Mouse (Mus musculus) mature B cell (primary cell): ENCODE measurements around the gene Gmps.

ENCODE experiments used
- in situ Hi-C: fragments of 300-500 bp; cut with MboI; formaldehyde crosslinking; loops from 2 replicates; pipeline ENCODE4 v1.14.3; 2019

The Gmps gene

DNA sequence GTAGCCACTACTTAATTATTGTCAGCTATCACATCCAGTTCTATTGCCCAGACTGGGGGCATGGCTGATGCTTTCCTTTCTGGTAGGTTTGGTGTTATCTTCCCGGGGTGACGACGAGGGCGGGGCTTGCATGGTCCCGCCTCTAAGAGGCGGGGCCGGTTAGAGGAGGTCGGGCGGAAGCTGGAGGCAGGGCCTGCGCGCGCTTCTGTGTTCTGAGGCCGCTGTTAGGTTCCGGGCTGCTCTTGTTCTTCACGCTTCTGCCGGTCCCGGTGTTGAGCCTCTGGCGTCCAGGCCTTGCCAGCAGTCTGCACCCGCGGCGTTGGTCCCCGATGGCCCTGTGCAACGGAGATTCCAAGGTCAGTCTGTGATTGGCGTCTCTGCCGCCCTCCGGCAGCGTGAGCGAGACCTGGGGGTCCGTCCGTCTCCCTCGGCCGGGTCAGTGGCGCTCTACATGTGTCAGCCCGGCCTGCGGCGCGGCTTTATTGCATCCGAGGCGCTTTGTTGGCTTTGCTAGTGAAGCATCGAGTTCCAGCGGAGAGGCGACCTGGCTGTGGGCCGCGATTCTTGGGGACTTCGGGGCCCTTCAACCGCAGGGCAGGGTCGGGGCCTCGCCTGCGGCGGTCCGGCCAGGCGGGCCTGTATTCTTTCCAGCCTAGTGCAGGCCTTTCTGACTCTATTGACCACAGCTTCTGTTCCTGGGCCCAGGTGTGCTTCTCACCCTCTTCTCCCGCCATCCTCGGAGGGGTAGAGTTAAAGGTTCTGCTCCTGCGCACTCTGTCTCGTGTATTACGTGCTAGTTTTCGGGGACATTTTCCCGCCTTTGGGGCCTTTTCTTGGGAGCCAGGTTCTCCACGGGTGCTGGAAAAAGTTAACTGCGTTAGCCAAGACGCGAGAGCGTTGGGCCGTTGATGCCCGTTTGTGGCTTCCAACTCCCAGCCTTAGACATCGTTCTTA lies at the start of gene Gmps:
Gene Gmps, plus strand, starts transcription at position 152 of the 954 bp plus-strand sequence.
- in situ Hi-C loops, result no loop called here

DNA sequence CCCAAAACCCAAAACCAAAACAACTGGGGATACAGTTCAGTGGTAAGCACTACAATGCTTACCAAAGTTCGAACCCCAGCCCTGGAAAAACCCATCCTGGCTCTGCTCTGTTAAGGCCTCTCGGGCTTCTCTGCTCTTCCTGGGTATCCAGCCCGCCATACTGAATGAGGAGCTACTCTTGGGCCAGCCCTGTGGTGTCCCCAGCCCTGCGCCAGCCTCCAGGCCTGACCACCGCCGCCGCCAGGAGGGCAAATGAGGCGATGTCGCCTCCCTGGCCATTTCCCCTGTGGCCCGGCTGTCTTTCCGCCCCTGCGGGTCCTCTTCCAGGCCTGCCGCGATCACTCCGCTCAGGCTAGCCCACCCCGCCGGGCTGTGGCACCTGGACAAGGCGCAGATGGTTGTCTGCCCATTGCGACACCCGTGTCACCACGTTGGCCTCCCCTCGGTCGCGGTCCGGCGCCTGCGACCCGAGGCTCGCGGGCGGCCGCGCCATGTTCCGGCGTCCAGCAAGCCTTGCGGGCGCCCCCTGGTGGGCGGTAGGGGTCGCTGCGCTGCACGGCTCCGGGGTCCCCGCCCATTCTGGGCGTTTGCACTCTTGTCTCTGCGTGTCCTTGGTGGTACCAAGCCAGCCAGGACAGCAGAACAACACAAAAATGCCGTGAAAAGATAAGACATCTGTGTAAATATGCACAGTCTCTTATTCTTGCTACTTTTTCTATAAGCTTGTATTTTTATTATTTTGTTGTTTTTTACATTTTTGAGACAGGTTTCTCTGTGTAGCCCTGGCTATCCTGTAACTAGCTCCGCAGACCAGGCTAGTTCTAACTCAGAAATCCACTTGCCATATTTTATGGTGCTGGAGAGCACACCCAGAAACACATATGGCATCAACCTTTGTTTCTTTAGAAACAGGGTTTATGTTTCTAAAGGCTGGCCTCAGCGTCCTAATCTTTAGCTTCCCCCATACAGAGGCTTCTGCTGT lies 46.7 kb upstream of the Gmps start, which contains the start of gene E130311K13Rik:
Gene E130311K13Rik, minus strand, starts transcription at position 595 of the 982 bp plus-strand sequence.
- in situ Hi-C loops, result no loop called here

DNA sequence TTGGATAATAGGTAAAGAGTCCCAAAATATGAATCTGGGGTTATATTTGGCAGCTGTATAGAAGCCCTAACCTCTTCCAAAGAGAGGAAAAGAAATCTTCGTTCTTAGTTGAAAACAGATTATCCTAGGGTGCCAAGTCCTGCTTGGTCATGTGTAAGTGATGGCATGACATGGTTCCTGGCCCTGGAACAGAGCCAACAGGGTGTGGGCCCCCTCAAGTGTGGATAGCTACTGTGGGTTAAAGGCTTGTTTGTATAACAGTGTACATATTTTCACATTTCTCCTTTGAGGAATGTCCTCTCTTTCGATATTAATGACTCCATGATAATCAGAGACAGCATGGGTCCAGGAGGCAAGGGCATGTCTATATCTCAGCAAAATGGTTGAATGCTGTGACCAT lies 37.0 kb upstream of the Gmps start:
- in situ Hi-C loops, result no loop called here

DNA sequence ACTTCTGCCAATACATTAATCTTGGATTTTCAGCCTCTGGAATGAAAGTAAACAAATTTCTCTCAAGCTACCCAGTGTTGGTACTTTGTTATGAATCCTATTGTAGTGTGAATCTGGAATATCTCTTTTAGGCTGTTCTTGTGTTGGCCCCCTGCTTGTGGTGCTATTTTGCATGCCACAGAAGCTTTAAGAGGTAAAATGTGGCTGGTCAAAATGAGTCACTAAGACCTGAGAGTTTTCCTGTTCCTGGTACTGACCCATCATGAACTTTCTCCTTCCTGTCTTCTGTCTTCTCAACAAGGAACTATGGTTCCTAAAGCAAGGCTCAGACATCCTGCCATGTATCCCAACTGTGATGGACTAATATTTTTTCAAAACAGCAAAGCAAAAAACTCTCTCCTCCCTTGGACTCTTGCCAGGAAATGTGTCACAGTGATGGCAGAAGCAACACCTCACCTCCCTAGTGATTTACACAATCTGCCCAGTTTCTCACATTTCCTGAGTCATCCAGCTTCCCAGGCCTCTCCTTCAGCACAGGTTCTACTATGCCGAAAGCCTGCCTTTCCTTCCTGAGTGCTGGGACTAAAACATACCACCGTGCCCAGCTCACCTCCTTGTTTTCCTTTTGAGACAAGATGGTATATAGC lies 34.6 kb upstream of the Gmps start:
- in situ Hi-C loops, result no loop called here

DNA sequence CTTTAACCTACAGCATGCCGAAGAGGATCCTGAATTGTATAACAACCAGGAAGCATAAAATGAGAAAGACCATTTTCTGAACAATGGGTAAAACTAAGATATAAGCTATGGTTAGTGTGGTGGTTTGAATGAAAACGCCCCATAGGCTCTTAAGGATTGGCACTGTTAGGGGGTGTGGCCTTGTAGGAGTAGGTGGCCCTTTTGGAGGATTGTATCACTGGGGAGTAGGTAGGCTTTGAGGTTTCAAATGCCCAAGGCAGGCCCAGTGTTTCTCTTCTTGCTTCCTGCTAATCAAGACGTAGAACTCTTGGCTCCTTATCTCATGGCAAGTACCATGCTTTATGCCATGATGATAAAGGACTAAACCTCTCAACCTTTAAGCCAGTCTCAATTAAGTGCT lies 26.1 kb upstream of the Gmps start:
- in situ Hi-C loops, result loop anchor here (25.0 kb wide), 1 partner anchor 2012 kb away; the partner anchor contains the start of gene Ccnl1

DNA sequence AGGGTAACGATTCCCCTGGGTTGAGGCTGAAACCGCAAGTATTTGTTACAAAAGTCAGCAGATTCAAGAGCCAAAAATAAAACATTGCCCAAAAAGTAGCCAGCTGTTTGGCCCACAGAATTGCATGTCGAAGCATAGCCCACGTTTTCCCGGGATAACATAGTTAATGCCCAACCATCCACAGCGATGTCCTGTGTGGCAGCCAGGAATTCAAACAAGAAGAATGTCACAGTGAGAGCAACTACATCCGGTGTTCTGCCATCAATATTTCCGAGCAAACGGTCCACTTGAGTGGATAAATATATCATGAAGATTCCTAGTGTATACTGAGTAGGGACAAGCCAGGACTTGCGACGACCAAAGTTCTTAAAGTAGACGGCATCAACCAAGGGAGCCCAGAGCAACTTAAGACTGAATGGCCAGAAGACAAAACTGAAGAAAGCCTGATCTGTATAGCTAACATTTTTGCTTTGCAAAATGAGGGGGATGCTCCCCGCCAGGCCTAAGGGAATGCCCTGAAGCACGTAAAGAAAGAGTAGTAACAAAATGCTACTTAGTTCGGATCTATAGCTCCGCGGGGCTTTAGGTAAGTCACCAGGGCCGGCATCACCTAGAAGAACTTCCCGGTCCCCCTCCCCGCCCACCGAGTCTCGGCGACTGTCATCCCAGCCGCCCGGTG lies 12.3 kb upstream of the Gmps start:
- in situ Hi-C loops, result loop anchor here (25.0 kb wide), 1 partner anchor 1999 kb away; the partner anchor contains the start of gene Ccnl1

- in situ Hi-C loops, result loop anchor here (25.0 kb wide), 1 partner anchor 1998 kb away; the partner anchor contains the start of gene Ccnl1
Measured at GRCm38 (mm10) chr3:63964100-63964921, 11.6 kb upstream of the Gmps start, which contains the start of gene Slc33a1. Gene Slc33a1 (minus strand): TSS chr3:63964768.

DNA sequence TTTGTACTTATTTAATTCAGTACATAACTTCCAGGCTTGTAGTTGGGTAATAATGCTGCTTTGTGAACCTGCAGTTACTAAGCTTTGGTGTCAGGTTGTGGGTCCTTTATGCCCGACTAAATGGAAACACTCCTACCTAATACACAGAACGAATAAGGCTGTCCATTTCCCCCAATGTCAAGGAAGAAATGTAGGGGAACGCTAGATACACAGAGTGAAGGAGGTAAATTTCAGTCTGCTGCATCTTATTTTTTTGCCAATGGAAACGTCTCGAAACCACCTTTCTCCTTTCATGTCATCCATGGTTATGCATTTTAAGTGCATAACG lies 11.0 kb upstream of the Gmps start:
- in situ Hi-C loops, result loop anchor here (25.0 kb wide), 1 partner anchor 1997 kb away; the partner anchor contains the start of gene Ccnl1

DNA sequence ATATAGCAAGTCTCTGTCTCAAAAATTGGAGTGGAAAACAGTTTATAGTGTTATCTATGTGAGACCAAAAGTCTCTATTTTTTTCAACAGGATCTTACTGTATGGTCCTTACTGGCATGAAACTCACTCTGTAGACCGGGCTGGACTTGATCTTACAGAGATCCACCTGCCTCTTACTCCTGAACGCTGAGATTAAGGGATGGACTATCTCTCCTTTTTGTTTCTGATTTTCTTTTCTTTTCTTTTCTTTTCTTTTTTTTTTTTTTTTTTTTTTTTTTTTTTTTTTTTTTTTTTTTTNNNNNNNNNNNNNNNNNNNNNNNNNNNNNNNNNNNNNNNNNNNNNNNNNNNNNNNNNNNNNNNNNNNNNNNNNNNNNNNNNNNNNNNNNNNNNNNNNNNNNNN lies 10.0 kb upstream of the Gmps start:
- in situ Hi-C loops, result loop anchor here (25.0 kb wide), 1 partner anchor 1996 kb away; the partner anchor contains the start of gene Ccnl1

GRCm38 (mm10) chr3:63977895-63978294 lies 2.0 kb downstream of the Gmps start:
- in situ Hi-C loops, result no loop called here

DNA sequence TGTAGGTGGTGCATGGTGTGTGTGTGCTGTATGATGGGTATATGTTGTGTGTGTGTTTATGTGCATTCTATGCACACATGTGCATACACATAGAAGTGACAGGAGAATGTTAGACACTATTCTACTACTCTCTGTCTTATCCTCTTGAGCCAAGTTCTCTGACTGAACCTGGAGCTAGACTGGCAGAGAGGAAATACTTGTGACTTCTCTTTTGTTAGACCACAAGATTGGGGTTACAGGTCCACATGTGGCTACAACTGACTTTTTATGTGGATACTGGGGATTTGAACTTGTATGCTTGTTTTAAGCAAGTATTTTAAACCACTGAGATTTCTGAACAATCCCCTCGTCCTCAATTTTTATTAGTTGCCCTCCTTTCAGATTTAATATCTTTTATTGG lies 10.8 kb downstream of the Gmps start:
- in situ Hi-C loops, result no loop called here

GRCm38 (mm10) chr3:63988722-63989440 lies 13.0 kb downstream of the Gmps start:
- in situ Hi-C loops, result no loop called here

GRCm38 (mm10) chr3:64021436-64021835 lies 45.5 kb downstream of the Gmps start:
- in situ Hi-C loops, result no loop called here

DNA sequence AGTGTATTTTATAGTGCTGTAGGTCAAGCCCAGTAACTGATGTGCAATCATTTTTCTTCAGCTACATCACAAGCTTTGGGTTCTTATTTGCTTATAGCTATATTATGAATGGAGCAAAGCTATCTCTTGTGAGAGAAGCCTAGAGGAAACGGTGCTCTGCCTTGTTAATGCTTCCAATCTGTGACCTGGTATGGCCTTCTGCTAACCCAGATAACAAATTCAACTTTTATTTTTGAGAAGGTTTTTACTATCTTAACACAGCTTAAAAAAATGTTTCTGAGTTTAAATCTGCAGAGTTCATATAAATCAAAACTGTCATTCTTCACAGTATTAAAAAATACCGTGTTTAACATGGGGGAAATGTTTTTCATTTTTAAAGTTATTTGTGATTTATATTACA lies 46.0 kb downstream of the Gmps start:
- in situ Hi-C loops, result no loop called here

DNA sequence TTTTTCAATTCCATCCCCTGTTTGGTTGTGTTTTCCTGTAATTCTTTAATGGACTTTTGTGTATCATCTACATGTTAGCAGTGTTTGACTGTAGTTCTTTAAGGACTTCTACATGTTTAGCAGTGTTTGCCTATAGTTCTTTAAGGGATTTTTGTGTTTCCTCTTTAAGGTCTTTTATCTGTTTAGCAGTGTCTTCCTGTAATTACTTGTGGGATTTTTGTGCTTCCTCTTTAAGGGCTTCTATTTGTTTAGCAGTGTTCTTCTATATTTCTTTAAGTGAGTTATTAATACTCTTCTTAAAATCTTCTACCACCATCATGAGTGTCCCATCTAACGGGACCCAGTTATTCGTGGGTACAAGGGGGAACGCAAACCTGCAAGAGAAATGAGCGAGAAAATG lies 53.9 kb downstream of the Gmps start:
- in situ Hi-C loops, result no loop called here

- in situ Hi-C loops, result no loop called here
Measured at GRCm38 (mm10) chr3:64038136-64038841, 62.4 kb downstream of the Gmps start.

- in situ Hi-C loops, result no loop called here
Measured at GRCm38 (mm10) chr3:64039818-64040784, 64.2 kb downstream of the Gmps start.
